Mouse (Mus musculus) embryonic facial prominence, embryonic 12.5 days (tissue): ENCODE data around the gene Large2. TPM values are rescaled to one million over a fixed set of nuclear protein-coding genes. Genes with fewer than 3 reads are reported as not detected.

Experiments used
- ATAC-seq: fragments of 200-750 bp; cut with Nextera tagmentation; 2 replicates; pipeline ENCODE4 v1.8.0; 2017; ENCODE audit not compliant: insufficient number of reproducible peaks, insufficient read depth, low FRiP score, low TSS enrichment
- H3K27ac ChIP-seq: fragments of 300-500 bp; sonication (generic); 2 replicates; pipeline ENCODE4 v1.5.1; 2016; ENCODE audit warnings: mild to moderate bottlenecking
- H3K27me3 ChIP-seq: fragments of 300-500 bp; sonication (generic); 2 replicates; pipeline ENCODE4 v1.6.1; 2016; ENCODE audit warnings: mild to moderate bottlenecking, moderate library complexity
- H3K36me3 ChIP-seq: fragments of 300-500 bp; sonication (generic); 2 replicates; pipeline ENCODE4 v1.6.1; 2016; ENCODE audit warnings: mild to moderate bottlenecking
- H3K4me1 ChIP-seq: fragments of 300-500 bp; sonication (generic); 2 replicates; pipeline ENCODE4 v1.6.1; 2016
- H3K4me2 ChIP-seq: fragments of 300-500 bp; sonication (generic); replicated peaks from 2 replicates; pipeline ENCODE4 v1.6.1; 2016; ENCODE audit warnings: mild to moderate bottlenecking, moderate library complexity
- H3K4me3 ChIP-seq: fragments of 300-500 bp; sonication (generic); 2 replicates; pipeline ENCODE4 v1.5.1; 2016; ENCODE audit warnings: mild to moderate bottlenecking
- H3K9ac ChIP-seq: fragments of 300-500 bp; sonication (generic); 2 replicates; pipeline ENCODE4 v1.6.1; 2016; ENCODE audit warnings: mild to moderate bottlenecking, moderate library complexity
- H3K9me3 ChIP-seq: fragments of 300-500 bp; sonication (generic); 2 replicates; pipeline ENCODE4 v1.6.1; 2016; ENCODE audit warnings: mild to moderate bottlenecking, moderate library complexity
- WGBS: fragments of 180-500 bp; shearing (Covaris S2); methylation state at CpG from one replicate; pipeline ENCODE4 v1.1.7; 2016; 5-methylcytosine and 5-hydroxymethylcytosine counted together
- polyA plus RNA-seq: library from polyadenylated mRNA; unstranded; fragments of >200 nt; fragmentation: Nextera tagmentation; extraction: Ambion mirVana; gene quantifications from 2 replicates; pipeline ENCODE4 v1.2.1, GENCODE M21; 2016

Gene Large2
- polyA plus RNA-seq, 1 experiment from 2014 or later: 10.5 TPM

DNA sequence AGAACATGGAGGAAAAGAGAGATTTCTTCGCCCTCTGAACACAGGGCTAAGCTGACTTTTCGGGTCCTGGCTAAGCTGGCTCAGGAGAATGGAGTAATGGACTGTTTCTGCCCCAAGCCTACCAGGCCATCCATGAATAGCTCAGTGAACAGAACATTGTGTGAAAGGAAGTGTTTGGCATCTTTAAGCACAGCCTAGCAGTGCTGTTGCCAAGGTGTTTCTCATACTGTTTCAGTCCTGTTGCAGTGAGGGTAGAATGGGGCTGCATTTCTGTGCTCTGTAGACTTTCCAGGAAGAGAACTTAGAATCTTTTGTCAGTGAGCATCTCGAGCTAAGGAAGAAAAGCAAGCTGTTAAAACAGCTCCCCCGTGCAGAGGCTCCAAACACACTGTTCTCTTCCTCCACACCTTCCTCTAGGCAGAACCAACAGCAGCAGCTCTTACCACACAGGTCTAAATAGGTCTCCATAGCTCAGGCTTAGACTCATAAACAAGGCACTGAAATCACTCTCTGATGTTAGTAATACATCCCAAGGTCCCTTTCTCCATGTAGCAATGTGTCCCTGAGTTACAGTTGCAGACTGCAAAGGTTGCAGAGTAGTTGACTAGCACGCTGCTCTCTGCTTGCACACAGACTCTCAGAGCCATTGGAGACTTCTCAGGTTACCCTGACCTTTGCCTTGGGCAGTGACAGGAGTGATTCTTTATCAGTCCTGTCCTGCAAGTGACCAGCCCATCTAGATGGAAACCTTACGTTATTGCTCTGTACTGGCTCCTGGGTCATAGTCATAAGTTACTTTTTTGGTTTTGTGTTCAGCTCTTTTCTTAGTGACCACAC lies 24.9 kb downstream of the Large2 start:
- peaks cover 62% of the 10 kb centered on the region for H3K36me3 ChIP-seq

DNA sequence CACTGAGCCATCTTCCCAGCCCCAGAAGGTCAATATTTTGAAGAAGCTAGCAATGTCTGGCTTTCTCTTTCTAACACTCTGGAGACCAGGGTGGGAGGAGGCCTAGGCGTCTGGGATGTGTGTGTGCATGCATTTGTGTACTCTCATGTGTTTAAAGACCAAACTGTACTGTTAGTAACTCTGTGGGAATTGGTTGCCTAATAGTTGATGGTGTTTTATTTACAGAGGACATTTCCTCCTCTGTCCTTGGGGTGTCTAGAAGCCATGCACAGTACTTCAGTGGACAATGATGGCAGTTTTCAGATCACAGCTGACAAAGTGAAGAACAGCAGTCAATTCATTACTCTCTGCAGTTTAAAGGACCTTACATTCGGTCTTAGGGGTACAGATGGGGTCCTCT lies 27.5 kb downstream of the Large2 start:
- no peak for ATAC-seq
- H3K27ac ChIP-seq: no peak overlapping the region
- WGBS: 89% methylated on average over 2 of the region's 2 CpGs
- no peaks in the 10 kb centered on the region for H3K4me1 ChIP-seq
- no peak overlapping the region for H3K4me3 ChIP-seq
- no peak overlapping the region for H3K9ac ChIP-seq
- no peaks in the 10 kb centered on the region for H3K9me3 ChIP-seq
- no peaks in the 10 kb centered on the region for H3K27me3 ChIP-seq
- H3K4me2 ChIP-seq: no peak overlapping the region
- H3K36me3 ChIP-seq: peaks cover 57% of the 10 kb centered on the region

More for the DNA sequence above, 24.9 kb downstream of the Large2 start:
- Histone ChIP-seq H3K9me3 (no peaks in the 10 kb centered on the region), H3K27ac (no peak overlapping the region), H3K4me2 (no peak overlapping the region), H3K27me3 (no peaks in the 10 kb centered on the region), H3K9ac (no peak overlapping the region), H3K4me1 (no peaks in the 10 kb centered on the region), H3K4me3 (no peak overlapping the region)
- 51% methylated on average over 6 of the region's 6 CpGs for WGBS
- ATAC-seq: no peak

- no peaks in the 10 kb centered on the region for H3K4me1 ChIP-seq
- H3K4me3 ChIP-seq: no peak overlapping the region
- H3K4me2 ChIP-seq: no peak overlapping the region
- no peak for ATAC-seq
- no peaks in the 10 kb centered on the region for H3K27me3 ChIP-seq
- H3K9me3 ChIP-seq: no peaks in the 10 kb centered on the region
- no peak overlapping the region for H3K27ac ChIP-seq
- H3K9ac ChIP-seq: no peak overlapping the region
- H3K36me3 ChIP-seq: peaks cover 38% of the 10 kb centered on the region
Measured at GRCm38 (mm10) chr2:92342418-92342817, 32.3 kb downstream of the Large2 start.

DNA sequence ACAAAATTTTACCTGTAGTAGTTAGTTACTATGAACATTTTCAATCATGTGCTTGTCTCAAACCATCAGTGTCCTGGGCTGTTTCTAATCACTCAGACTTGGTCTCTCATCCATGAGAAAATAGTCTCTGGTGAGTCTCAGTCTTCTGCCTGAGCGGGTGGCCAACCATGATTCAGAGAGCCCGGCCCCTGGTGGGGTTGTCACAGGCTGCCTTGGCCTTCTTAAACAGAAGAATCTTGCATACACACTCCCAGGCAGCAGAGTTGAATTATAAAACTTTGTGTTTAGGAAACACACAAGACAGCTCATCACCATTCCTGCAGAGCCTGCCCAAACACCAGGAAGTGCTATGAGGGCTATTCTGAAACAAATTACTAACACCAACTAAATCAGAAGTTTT lies 42.8 kb downstream of the Large2 start:
- Histone ChIP-seq H3K4me3 (no peak overlapping the region), H3K27me3 (no peaks in the 10 kb centered on the region), H3K36me3 (peaks cover 67% of the 10 kb centered on the region), H3K9ac (no peak overlapping the region), H3K4me1 (no peaks in the 10 kb centered on the region), H3K27ac (no peak overlapping the region), H3K4me2 (no peak overlapping the region), H3K9me3 (no peaks in the 10 kb centered on the region)
- WGBS: 95% methylated on average over 2 of the region's 2 CpGs
- ATAC-seq: no peak

GRCm38 (mm10) chr2:92331410-92331809 lies 43.3 kb downstream of the Large2 start:
- Histone ChIP-seq H3K27me3 (no peaks in the 10 kb centered on the region), H3K4me2 (no peak overlapping the region), H3K27ac (no peak overlapping the region), H3K4me1 (no peaks in the 10 kb centered on the region), H3K36me3 (peaks cover 71% of the 10 kb centered on the region), H3K9me3 (no peaks in the 10 kb centered on the region), H3K9ac (no peak overlapping the region), H3K4me3 (no peak overlapping the region)
- ATAC-seq: no peak
- 87% methylated on average over 2 of the region's 2 CpGs for WGBS

DNA sequence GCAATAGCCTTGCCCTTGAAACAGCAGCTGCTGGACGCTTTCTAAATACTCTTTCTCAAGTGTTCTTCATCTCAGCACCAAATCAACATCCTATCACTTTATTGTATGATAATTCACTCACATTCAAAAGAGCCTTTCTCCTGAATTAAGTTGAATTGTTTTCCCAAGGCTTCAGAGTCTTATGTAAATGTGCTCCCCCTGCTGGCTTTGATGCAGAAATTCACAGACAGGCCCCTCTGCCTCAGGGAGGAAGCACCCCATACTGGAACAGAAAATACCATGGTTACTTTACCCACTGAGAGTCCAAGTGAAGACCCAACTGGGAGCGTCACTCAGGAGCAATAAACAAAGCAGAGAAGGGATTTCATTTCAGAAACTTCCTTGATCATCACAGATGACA lies 43.8 kb downstream of the Large2 start:
- Histone ChIP-seq H3K4me1 (no peaks in the 10 kb centered on the region), H3K9ac (no peak overlapping the region), H3K27ac (no peak overlapping the region), H3K4me2 (no peak overlapping the region), H3K27me3 (no peaks in the 10 kb centered on the region), H3K36me3 (peaks cover 71% of the 10 kb centered on the region), H3K9me3 (no peaks in the 10 kb centered on the region), H3K4me3 (no peak overlapping the region)
- ATAC-seq: no peak
- WGBS: 58% methylated on average over 2 of the region's 2 CpGs

DNA sequence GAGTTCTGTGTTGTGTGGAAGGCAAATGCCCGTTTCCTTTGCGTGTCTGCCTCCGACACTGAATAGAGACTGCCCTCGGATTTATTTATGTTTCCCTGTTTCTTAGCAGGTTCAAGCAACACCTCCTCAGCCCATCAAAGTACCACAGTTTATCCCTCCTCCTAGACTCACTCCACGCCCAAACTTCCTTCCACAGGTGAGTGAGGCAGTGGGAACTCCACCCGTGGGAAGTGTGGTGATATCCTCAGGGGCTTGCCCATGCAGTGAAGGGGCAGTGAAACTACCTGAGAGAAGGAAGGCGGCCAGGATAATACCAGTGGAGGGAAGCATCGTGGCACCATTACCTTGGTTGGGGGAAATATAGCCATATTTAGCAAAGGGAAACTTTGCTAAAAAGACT lies 46.5 kb downstream of the Large2 start:
- WGBS: 89% methylated on average over 8 of the region's 8 CpGs
- no peak overlapping the region for H3K27ac ChIP-seq
- H3K9ac ChIP-seq: no peak overlapping the region
- ATAC-seq: no peak
- no peak overlapping the region for H3K4me3 ChIP-seq
- no peaks in the 10 kb centered on the region for H3K27me3 ChIP-seq
- H3K9me3 ChIP-seq: no peaks in the 10 kb centered on the region
- H3K36me3 ChIP-seq: peaks cover 63% of the 10 kb centered on the region
- no peak overlapping the region for H3K4me2 ChIP-seq
- no peaks in the 10 kb centered on the region for H3K4me1 ChIP-seq

DNA sequence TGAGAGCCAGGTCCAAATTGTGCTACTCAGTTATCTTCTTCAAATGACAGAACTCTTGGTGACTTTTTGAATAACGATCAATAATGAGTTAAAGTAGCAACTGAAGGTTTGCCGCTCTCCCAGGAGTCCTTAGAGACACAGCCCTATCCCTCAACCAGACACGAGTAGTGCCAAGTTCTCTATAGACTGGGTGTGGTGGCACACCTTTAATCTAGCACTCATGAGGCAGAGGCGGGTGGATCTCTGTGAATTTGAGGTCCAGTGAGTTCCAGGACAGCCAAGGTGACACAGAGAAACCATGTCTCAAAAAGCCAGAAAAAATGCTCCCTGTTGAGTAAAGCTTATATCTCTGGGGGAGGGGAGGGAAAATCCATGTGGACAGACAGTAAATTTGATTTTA lies 47.1 kb downstream of the Large2 start:
- no peaks in the 10 kb centered on the region for H3K4me1 ChIP-seq
- 91% methylated on average over 4 of the region's 4 CpGs for WGBS
- no peak overlapping the region for H3K4me3 ChIP-seq
- no peak overlapping the region for H3K4me2 ChIP-seq
- H3K9me3 ChIP-seq: no peaks in the 10 kb centered on the region
- no peak overlapping the region for H3K27ac ChIP-seq
- H3K27me3 ChIP-seq: no peaks in the 10 kb centered on the region
- peaks cover 66% of the 10 kb centered on the region for H3K36me3 ChIP-seq
- ATAC-seq: no peak
- H3K9ac ChIP-seq: no peak overlapping the region

DNA sequence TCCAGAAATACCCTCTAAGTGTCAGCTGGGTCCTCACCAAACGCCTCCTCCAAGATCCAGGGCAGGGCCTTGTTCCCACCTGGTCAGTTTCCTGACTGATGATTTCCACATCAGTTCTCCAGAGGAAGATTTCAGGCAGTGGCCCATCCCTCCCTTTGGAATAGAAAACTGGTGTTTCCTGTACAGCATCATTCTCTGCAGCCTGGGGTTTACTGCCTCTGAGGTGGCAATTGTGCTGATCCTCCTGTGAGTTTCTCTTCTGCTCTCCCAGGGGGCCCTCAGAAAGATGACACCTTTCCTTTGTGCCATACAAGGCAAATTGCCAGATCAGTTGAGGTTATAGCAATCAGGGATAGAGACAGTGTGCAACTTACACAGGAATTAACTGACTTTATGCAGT lies 48.4 kb downstream of the Large2 start:
- ATAC-seq: no peak
- peaks cover 69% of the 10 kb centered on the region for H3K36me3 ChIP-seq
- H3K4me2 ChIP-seq: no peak overlapping the region
- WGBS: 78% methylated on average over 1 of the region's 1 CpGs
- H3K9me3 ChIP-seq: no peaks in the 10 kb centered on the region
- no peak overlapping the region for H3K4me3 ChIP-seq
- no peak overlapping the region for H3K9ac ChIP-seq
- no peaks in the 10 kb centered on the region for H3K4me1 ChIP-seq
- no peaks in the 10 kb centered on the region for H3K27me3 ChIP-seq
- no peak overlapping the region for H3K27ac ChIP-seq

DNA sequence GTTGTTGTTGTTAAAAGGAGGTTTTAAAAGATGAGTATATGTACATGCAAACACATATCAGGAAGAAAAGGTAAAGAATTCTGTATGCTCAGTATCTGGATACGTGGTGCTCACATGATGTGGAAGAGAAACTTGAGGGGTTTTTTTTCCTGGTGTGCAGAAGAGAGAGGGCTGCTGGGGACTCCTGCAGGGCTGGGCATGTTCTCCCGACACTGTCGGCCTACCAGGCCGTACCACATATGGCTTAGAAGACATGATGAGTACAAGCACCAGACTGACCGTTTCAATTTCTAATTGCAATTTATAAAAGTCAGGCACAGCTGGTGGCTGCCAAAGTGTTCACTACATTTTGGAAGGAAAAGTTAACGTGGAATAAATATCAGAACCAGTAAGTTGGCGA lies 49.0 kb downstream of the Large2 start:
- Histone ChIP-seq H3K9ac (no peak overlapping the region), H3K4me1 (no peaks in the 10 kb centered on the region), H3K4me2 (no peak overlapping the region), H3K36me3 (peaks cover 65% of the 10 kb centered on the region), H3K27me3 (no peaks in the 10 kb centered on the region), H3K9me3 (no peaks in the 10 kb centered on the region), H3K27ac (no peak overlapping the region), H3K4me3 (no peak overlapping the region)
- no peak for ATAC-seq
- 86% methylated on average over 7 of the region's 7 CpGs for WGBS

GRCm38 (mm10) chr2:92322669-92323068 lies 52.0 kb downstream of the Large2 start:
- ATAC-seq: no peak
- Histone ChIP-seq H3K9ac (no peak overlapping the region), H3K27me3 (no peaks in the 10 kb centered on the region), H3K4me2 (no peak overlapping the region), H3K4me1 (no peaks in the 10 kb centered on the region), H3K36me3 (peaks cover 39% of the 10 kb centered on the region), H3K27ac (no peak overlapping the region), H3K9me3 (no peaks in the 10 kb centered on the region), H3K4me3 (no peak overlapping the region)
- WGBS: 88% methylated on average over 2 of the region's 2 CpGs

DNA sequence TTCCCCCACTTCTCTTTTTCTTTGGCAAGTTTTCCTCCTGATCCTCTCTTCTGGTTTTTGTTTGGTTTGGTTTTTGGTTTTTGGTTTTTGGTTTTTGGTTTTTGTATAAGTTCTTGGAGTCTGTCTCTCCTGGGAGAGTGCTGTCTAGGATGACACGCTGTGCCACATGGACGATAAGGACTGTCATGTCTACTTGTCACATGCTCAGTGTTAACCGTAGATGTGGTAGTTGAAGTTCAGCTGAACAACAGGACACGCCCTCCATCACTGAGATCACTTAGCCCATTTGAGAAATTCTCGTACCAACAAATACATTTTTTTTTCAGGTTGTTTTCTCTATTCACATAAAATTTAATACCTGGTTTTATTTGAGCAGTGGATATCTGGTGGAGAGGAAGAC lies 57.4 kb downstream of the Large2 start:
- no peak for ATAC-seq

More for the DNA sequence above, 57.4 kb downstream of the Large2 start:
- H3K27ac ChIP-seq: no peak overlapping the region
- H3K9me3 ChIP-seq: no peaks in the 10 kb centered on the region
- no peak overlapping the region for H3K4me2 ChIP-seq
- WGBS: 84% methylated on average over 5 of the region's 5 CpGs
- no peak overlapping the region for H3K4me3 ChIP-seq
- H3K4me1 ChIP-seq: 0 out of 2 replicates have a peak, but pooled peaks cover 3% of the 10 kb centered on the region
- no peaks in the 10 kb centered on the region for H3K27me3 ChIP-seq
- peaks cover 15% of the 10 kb centered on the region for H3K36me3 ChIP-seq
- no peak overlapping the region for H3K9ac ChIP-seq
